Mouse (Mus musculus): Measurements from ENCODE around the gene Ctxn2.

The Ctxn2 gene

DNA sequence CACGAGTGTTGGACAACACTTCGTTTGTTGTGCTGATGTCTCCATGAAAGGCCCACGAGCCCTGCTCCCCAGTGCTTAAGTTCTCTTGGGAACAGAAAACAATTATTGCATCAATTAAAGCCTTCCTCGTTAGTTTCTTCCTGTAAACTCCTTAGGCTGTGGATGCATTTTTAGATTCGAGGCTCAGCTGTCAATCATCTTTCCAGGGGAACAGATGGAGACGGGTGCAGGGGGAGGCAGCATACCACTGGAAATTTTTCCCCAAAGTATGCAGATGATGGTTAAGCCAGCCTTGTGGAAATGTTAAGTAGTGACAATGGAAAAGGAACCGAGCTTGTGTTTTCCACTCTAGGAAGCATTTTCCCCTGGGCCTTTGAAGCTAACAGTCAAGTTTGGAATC lies 60.3 kb downstream of the Ctxn2 start:
- no peak for DNase-seq (ENCODE audit: low spot score)
